Mouse (Mus musculus): ENCODE data around the gene Cry2. TPM values are rescaled to one million over a fixed set of nuclear protein-coding genes. Genes with fewer than 3 reads are reported as not detected.
A peak's percentile ranks its signal among the peaks of the same experiment; 100 is the strongest.
"Not testable (repeated sequence)": the region's sequence is repeated elsewhere in the genome, so short reads cannot be mapped to it uniquely, and the experiment has no call there.

Cry2 gene
- polyA plus RNA-seq (2016; fragmentation: Nextera tagmentation; extraction: Ambion mirVana), result 21.0 and 23.3 TPM in 2 replicates

GRCm38 (mm10) chr2:92433578-92434374, at the start of gene Cry2:
TSS of gene Cry2 (minus strand) at chr2:92434043.
- no peaks in the 10 kb centered on the region for H3K36me3 ChIP-seq
- peak within 1 kb of the TSS; percentile 90 for H3K27ac ChIP-seq
- no peaks in the 10 kb centered on the region for H3K9me3 ChIP-seq
- DNase-seq (ENCODE audit: low spot score), result peak; percentile 100
- WGBS, result under 1% methylated on average over 76 of the region's 76 CpGs
- peaks cover 46% of the 10 kb centered on the region for H3K4me1 ChIP-seq
- no peaks in the 10 kb centered on the region for H3K27me3 ChIP-seq (ENCODE audit: insufficient read depth, poor library complexity, severe bottlenecking)
- H3K4me3 ChIP-seq, result peak within 1 kb of the TSS; percentile 92

GRCm38 (mm10) chr2:92483505-92483904, 49.7 kb upstream of the Cry2 start:
- no peaks in the 10 kb centered on the region for H3K9me3 ChIP-seq
- H3K36me3 ChIP-seq, result no peaks in the 10 kb centered on the region
- peaks cover 11% of the 10 kb centered on the region for H3K4me1 ChIP-seq
- no peak overlapping the region for H3K4me3 ChIP-seq
- DNase-seq (ENCODE audit: low spot score), result no peak
- WGBS, result 38% methylated on average over 5 of the region's 5 CpGs
- H3K27me3 ChIP-seq (ENCODE audit: insufficient read depth, poor library complexity, severe bottlenecking), result peaks cover 63% of the 10 kb centered on the region
- no peak overlapping the region for H3K27ac ChIP-seq

- Histone ChIP-seq H3K4me1 (peaks cover 11% of the 10 kb centered on the region), H3K4me3 (no peak overlapping the region), H3K36me3 (no peaks in the 10 kb centered on the region), H3K27ac (no peak overlapping the region), H3K27me3 (ENCODE audit: insufficient read depth, poor library complexity, severe bottlenecking) (peaks cover 56% of the 10 kb centered on the region), H3K9me3 (no peaks in the 10 kb centered on the region)
- 28% methylated on average over 1 of the region's 1 CpGs for WGBS
- no peak for DNase-seq (ENCODE audit: low spot score)
These were observed 48.7 kb upstream of the Cry2 start for GRCm38 (mm10) chr2:92482551-92482950.

GRCm38 (mm10) chr2:92478313-92478688, 44.5 kb upstream of the Cry2 start:
- peaks cover 16% of the 10 kb centered on the region for H3K27me3 ChIP-seq (ENCODE audit: insufficient read depth, poor library complexity, severe bottlenecking)
- no peaks in the 10 kb centered on the region for H3K4me1 ChIP-seq
- no peaks in the 10 kb centered on the region for H3K9me3 ChIP-seq
- no peak overlapping the region for H3K27ac ChIP-seq
- WGBS, result 86% methylated on average over 4 of the region's 4 CpGs
- no peak overlapping the region for H3K4me3 ChIP-seq
- DNase-seq (ENCODE audit: low spot score), result no peak
- H3K36me3 ChIP-seq, result no peaks in the 10 kb centered on the region

- Histone ChIP-seq H3K4me3 (no peak overlapping the region), H3K36me3 (no peaks in the 10 kb centered on the region), H3K27me3 (ENCODE audit: insufficient read depth, poor library complexity, severe bottlenecking) (peaks cover 11% of the 10 kb centered on the region), H3K27ac (no peak overlapping the region), H3K9me3 (no peaks in the 10 kb centered on the region), H3K4me1 (no peaks in the 10 kb centered on the region)
- 71% methylated on average over 12 of the region's 12 CpGs for WGBS
- DNase-seq (ENCODE audit: low spot score), result no peak
These were observed 43.9 kb upstream of the Cry2 start for GRCm38 (mm10) chr2:92477672-92478312.

- not testable (repeated sequence) for DNase-seq (ENCODE audit: low spot score); H3K9me3 ChIP-seq; H3K27ac ChIP-seq; H3K4me3 ChIP-seq; H3K4me1 ChIP-seq; H3K27me3 ChIP-seq (ENCODE audit: insufficient read depth, poor library complexity, severe bottlenecking); H3K36me3 ChIP-seq
- WGBS, result 81% methylated on average over 7 of the region's 7 CpGs
These were observed 42.7 kb upstream of the Cry2 start for GRCm38 (mm10) chr2:92476580-92476979.

GRCm38 (mm10) chr2:92475711-92476110, 41.9 kb upstream of the Cry2 start:
- Histone ChIP-seq H3K4me1 (no peaks in the 10 kb centered on the region), H3K9me3 (no peaks in the 10 kb centered on the region), H3K27me3 (ENCODE audit: insufficient read depth, poor library complexity, severe bottlenecking) (no peaks in the 10 kb centered on the region), H3K36me3 (no peaks in the 10 kb centered on the region), H3K4me3 (no peak overlapping the region), H3K27ac (no peak overlapping the region)
- WGBS, result 66% methylated on average over 2 of the region's 2 CpGs
- no peak for DNase-seq (ENCODE audit: low spot score)

GRCm38 (mm10) chr2:92474920-92475319, 41.1 kb upstream of the Cry2 start:
- no peaks in the 10 kb centered on the region for H3K9me3 ChIP-seq
- no peak overlapping the region for H3K27ac ChIP-seq
- no peak for DNase-seq (ENCODE audit: low spot score)
- 65% methylated on average over 3 of the region's 3 CpGs for WGBS
- no peaks in the 10 kb centered on the region for H3K36me3 ChIP-seq
- no peaks in the 10 kb centered on the region for H3K27me3 ChIP-seq (ENCODE audit: insufficient read depth, poor library complexity, severe bottlenecking)
- H3K4me1 ChIP-seq, result no peaks in the 10 kb centered on the region
- H3K4me3 ChIP-seq, result no peak overlapping the region

GRCm38 (mm10) chr2:92471886-92472670, 38.2 kb upstream of the Cry2 start:
- Histone ChIP-seq H3K27ac (no peak overlapping the region), H3K9me3 (no peaks in the 10 kb centered on the region), H3K4me1 (no peaks in the 10 kb centered on the region), H3K27me3 (ENCODE audit: insufficient read depth, poor library complexity, severe bottlenecking) (no peaks in the 10 kb centered on the region), H3K36me3 (no peaks in the 10 kb centered on the region), H3K4me3 (no peak overlapping the region)
- WGBS, result 79% methylated on average over 12 of the region's 12 CpGs
- no peak for DNase-seq (ENCODE audit: low spot score)

GRCm38 (mm10) chr2:92464690-92465089, 30.8 kb upstream of the Cry2 start:
- 66% methylated on average over 3 of the region's 3 CpGs for WGBS
- no peak overlapping the region for H3K27ac ChIP-seq
- H3K4me3 ChIP-seq, result no peak overlapping the region
- peaks cover 29% of the 10 kb centered on the region for H3K27me3 ChIP-seq (ENCODE audit: insufficient read depth, poor library complexity, severe bottlenecking)
- no peaks in the 10 kb centered on the region for H3K9me3 ChIP-seq
- H3K4me1 ChIP-seq, result peaks cover 6% of the 10 kb centered on the region
- no peak for DNase-seq (ENCODE audit: low spot score)
- no peaks in the 10 kb centered on the region for H3K36me3 ChIP-seq

- H3K27me3 ChIP-seq (ENCODE audit: insufficient read depth, poor library complexity, severe bottlenecking), result peaks cover 29% of the 10 kb centered on the region
- H3K36me3 ChIP-seq, result no peaks in the 10 kb centered on the region
- 70% methylated on average over 1 of the region's 1 CpGs for WGBS
- H3K4me1 ChIP-seq, result peaks cover 35% of the 10 kb centered on the region
- no peaks in the 10 kb centered on the region for H3K9me3 ChIP-seq
- H3K27ac ChIP-seq, result no peak overlapping the region
- DNase-seq (ENCODE audit: low spot score), result no peak
- H3K4me3 ChIP-seq, result no peak overlapping the region
These were observed 27.4 kb upstream of the Cry2 start for GRCm38 (mm10) chr2:92461215-92461614.

GRCm38 (mm10) chr2:92459921-92460707, 26.3 kb upstream of the Cry2 start, which contains the start of gene Slc35c1:
TSS of gene Slc35c1 (minus strand) at chr2:92460538.
- Histone ChIP-seq H3K4me1 (peaks cover 41% of the 10 kb centered on the region), H3K4me3 (peak within 1 kb of the TSS; percentile 95), H3K9me3 (no peaks in the 10 kb centered on the region), H3K27ac (peak within 1 kb of the TSS; percentile 91), H3K27me3 (ENCODE audit: insufficient read depth, poor library complexity, severe bottlenecking) (peaks cover 29% of the 10 kb centered on the region), H3K36me3 (0 out of 2 replicates have a peak, but pooled peaks cover 1% of the 10 kb centered on the region)
- under 1% methylated on average over 34 of the region's 34 CpGs for WGBS
- no peak for DNase-seq (ENCODE audit: low spot score)

All from heart, embryonic 10.5 days (tissue).